Mouse (Mus musculus): ENCODE measurements around the gene Xpc. TPM values are rescaled to one million over a fixed set of nuclear protein-coding genes. Genes with fewer than 3 reads are reported as not detected.

Gene Xpc
- polyA plus RNA-seq, 1 experiment = 4.5 TPM

GRCm38 (mm10) chr6:91525544-91525943, 9.9 kb upstream of the Xpc start:
- no peaks in the 10 kb centered on the region for H3K79me3 ChIP-seq (ENCODE audit: low read depth)
- no peak overlapping the region for H3K4me3 ChIP-seq (ENCODE audit: insufficient read depth, poor library complexity, severe bottlenecking)
- peaks cover 36% of the 10 kb centered on the region for H3K36me3 ChIP-seq (ENCODE audit: control insufficient read depth, insufficient read depth)
- H3K79me2 ChIP-seq (ENCODE audit: control insufficient read depth, insufficient read depth) = peaks cover 3% of the 10 kb centered on the region
- H3ac ChIP-seq (ENCODE audit: control insufficient read depth, insufficient read length, low read depth) = no peak overlapping the region
- TF ChIP-seq CTCF (IDR thresholded peaks at IDR 0.05; ENCODE audit: control insufficient read depth, insufficient read depth, insufficient read length) (no peak), CEBPB (IDR thresholded peaks at IDR 0.05; ENCODE audit: low read depth) (no peak), MYOD1 (IDR thresholded peaks at IDR 0.05; ENCODE audit: control insufficient read depth, insufficient read length, low read depth) (no peak), MAX (IDR thresholded peaks at IDR 0.05) (no peak), USF1 (IDR thresholded peaks at IDR 0.05; ENCODE audit: low read depth) (no peak), FOSL1 (IDR thresholded peaks at IDR 0.05; ENCODE audit: insufficient read depth, low read length, poor library complexity, severe bottlenecking) (no peak), MYOG (IDR thresholded peaks at IDR 0.05; ENCODE audit: control insufficient read depth, extremely low read depth, insufficient read length) (no peak)
- H3K27me3 ChIP-seq (ENCODE audit: control insufficient read depth, insufficient read depth, insufficient read length) = no peaks in the 10 kb centered on the region

- H3K79me2 ChIP-seq (ENCODE audit: control insufficient read depth, insufficient read depth) = peaks cover 24% of the 10 kb centered on the region
- H3K79me3 ChIP-seq (ENCODE audit: low read depth) = peaks cover under 1% of the 10 kb centered on the region
- TF ChIP-seq MYOG (IDR thresholded peaks at IDR 0.05; ENCODE audit: control insufficient read depth, extremely low read depth, insufficient read length) (no peak), MYOD1 (IDR thresholded peaks at IDR 0.05; ENCODE audit: control insufficient read depth, insufficient read length, low read depth) (no peak), MAX (IDR thresholded peaks at IDR 0.05) (no peak), CEBPB (IDR thresholded peaks at IDR 0.05; ENCODE audit: low read depth) (no peak), CTCF (IDR thresholded peaks at IDR 0.05; ENCODE audit: control insufficient read depth, insufficient read depth, insufficient read length) (no peak), USF1 (IDR thresholded peaks at IDR 0.05; ENCODE audit: low read depth) (no peak), FOSL1 (IDR thresholded peaks at IDR 0.05; ENCODE audit: insufficient read depth, low read length, poor library complexity, severe bottlenecking) (no peak)
- no peak overlapping the region for H3K4me3 ChIP-seq (ENCODE audit: insufficient read depth, poor library complexity, severe bottlenecking)
- H3K27me3 ChIP-seq (ENCODE audit: control insufficient read depth, insufficient read depth, insufficient read length) = no peaks in the 10 kb centered on the region
- no peak overlapping the region for H3ac ChIP-seq (ENCODE audit: control insufficient read depth, insufficient read length, low read depth)
- H3K36me3 ChIP-seq (ENCODE audit: control insufficient read depth, insufficient read depth) = peaks cover 64% of the 10 kb centered on the region
Measured at GRCm38 (mm10) chr6:91522816-91523215, 7.1 kb upstream of the Xpc start.

- Histone ChIP-seq H3K36me3 (ENCODE audit: control insufficient read depth, insufficient read depth) (peaks cover 63% of the 10 kb centered on the region), H3K79me2 (ENCODE audit: control insufficient read depth, insufficient read depth) (peaks cover 58% of the 10 kb centered on the region), H3K79me3 (ENCODE audit: low read depth) (peaks cover 18% of the 10 kb centered on the region), H3K27me3 (ENCODE audit: control insufficient read depth, insufficient read depth, insufficient read length) (no peaks in the 10 kb centered on the region), H3K4me3 (ENCODE audit: insufficient read depth, poor library complexity, severe bottlenecking) (no peak overlapping the region), H3ac (ENCODE audit: control insufficient read depth, insufficient read length, low read depth) (no peak overlapping the region)
- no peak for TF ChIP-seq USF1 (IDR thresholded peaks at IDR 0.05; ENCODE audit: low read depth)
- no peak for TF ChIP-seq MAX (IDR thresholded peaks at IDR 0.05)
- TF ChIP-seq MYOG (IDR thresholded peaks at IDR 0.05; ENCODE audit: control insufficient read depth, extremely low read depth, insufficient read length) = no peak
- TF ChIP-seq CTCF (IDR thresholded peaks at IDR 0.05; ENCODE audit: control insufficient read depth, insufficient read depth, insufficient read length) = no peak
- no peak for TF ChIP-seq MYOD1 (IDR thresholded peaks at IDR 0.05; ENCODE audit: control insufficient read depth, insufficient read length, low read depth)
- TF ChIP-seq CEBPB (IDR thresholded peaks at IDR 0.05; ENCODE audit: low read depth) = no peak
- no peak for TF ChIP-seq FOSL1 (IDR thresholded peaks at IDR 0.05; ENCODE audit: insufficient read depth, low read length, poor library complexity, severe bottlenecking)
Measured at GRCm38 (mm10) chr6:91518454-91519020, 2.8 kb upstream of the Xpc start.

GRCm38 (mm10) chr6:91514737-91515362, 838 bp downstream of the Xpc start:
- H3K79me2 ChIP-seq (ENCODE audit: control insufficient read depth, insufficient read depth) = peaks cover 49% of the 10 kb centered on the region
- peak overlapping the region; percentile 95 for H3K4me3 ChIP-seq (ENCODE audit: insufficient read depth, poor library complexity, severe bottlenecking)
- H3K79me3 ChIP-seq (ENCODE audit: low read depth) = peaks cover 18% of the 10 kb centered on the region

GRCm38 (mm10) chr6:91514135-91514534, 1.6 kb downstream of the Xpc start:
- H3K79me3 ChIP-seq (ENCODE audit: low read depth) = peaks cover 18% of the 10 kb centered on the region
- no peaks in the 10 kb centered on the region for H3K27me3 ChIP-seq (ENCODE audit: control insufficient read depth, insufficient read depth, insufficient read length)
- peaks cover 21% of the 10 kb centered on the region for H3K36me3 ChIP-seq (ENCODE audit: control insufficient read depth, insufficient read depth)
- H3K4me3 ChIP-seq (ENCODE audit: insufficient read depth, poor library complexity, severe bottlenecking) = no peak overlapping the region
- TF ChIP-seq MYOD1 (IDR thresholded peaks at IDR 0.05; ENCODE audit: control insufficient read depth, insufficient read length, low read depth) (no peak), MAX (IDR thresholded peaks at IDR 0.05) (no peak), FOSL1 (IDR thresholded peaks at IDR 0.05; ENCODE audit: insufficient read depth, low read length, poor library complexity, severe bottlenecking) (no peak), CTCF (IDR thresholded peaks at IDR 0.05; ENCODE audit: control insufficient read depth, insufficient read depth, insufficient read length) (no peak), MYOG (IDR thresholded peaks at IDR 0.05; ENCODE audit: control insufficient read depth, extremely low read depth, insufficient read length) (no peak), USF1 (IDR thresholded peaks at IDR 0.05; ENCODE audit: low read depth) (no peak)
- peaks cover 48% of the 10 kb centered on the region for H3K79me2 ChIP-seq (ENCODE audit: control insufficient read depth, insufficient read depth)
- H3ac ChIP-seq (ENCODE audit: control insufficient read depth, insufficient read length, low read depth) = no peak overlapping the region

More at GRCm38 (mm10) chr6:91514737-91515362, 838 bp downstream of the Xpc start:
- Histone ChIP-seq H3K27me3 (ENCODE audit: control insufficient read depth, insufficient read depth, insufficient read length) (no peaks in the 10 kb centered on the region), H3K36me3 (ENCODE audit: control insufficient read depth, insufficient read depth) (peaks cover 28% of the 10 kb centered on the region), H3ac (ENCODE audit: control insufficient read depth, insufficient read length, low read depth) (peak overlapping the region; percentile 100)
- TF ChIP-seq MAX (IDR thresholded peaks at IDR 0.05) (no peak), CEBPB (IDR thresholded peaks at IDR 0.05; ENCODE audit: low read depth) (no peak), MYOG (IDR thresholded peaks at IDR 0.05; ENCODE audit: control insufficient read depth, extremely low read depth, insufficient read length) (no peak), USF1 (IDR thresholded peaks at IDR 0.05; ENCODE audit: low read depth) (no peak), CTCF (IDR thresholded peaks at IDR 0.05; ENCODE audit: control insufficient read depth, insufficient read depth, insufficient read length) (no peak), MYOD1 (IDR thresholded peaks at IDR 0.05; ENCODE audit: control insufficient read depth, insufficient read length, low read depth) (no peak), FOSL1 (IDR thresholded peaks at IDR 0.05; ENCODE audit: insufficient read depth, low read length, poor library complexity, severe bottlenecking) (no peak)

Data from C2C12 (cell line).